Mouse (Mus musculus) spleen, adult 18-20 months (tissue): ENCODE measurements around the gene Best2.

ENCODE experiments used
- DNase-seq, 2 experiments: peaks; one replicate each; pipeline ENCODE4 v3.0.0; 2022; ENCODE audit warnings: mixed read lengths in 2 of 2

Gene Best2

GRCm38 (mm10) chr8:85014431-85014830 is at the start of gene Best2:
Best2 (minus strand) TSS chr8:85014531.
- DNase-seq, result no peak

- DNase-seq, result no peak
Observed at GRCm38 (mm10) chr8:85062603-85063002, 48.3 kb upstream of the Best2 start.

DNA sequence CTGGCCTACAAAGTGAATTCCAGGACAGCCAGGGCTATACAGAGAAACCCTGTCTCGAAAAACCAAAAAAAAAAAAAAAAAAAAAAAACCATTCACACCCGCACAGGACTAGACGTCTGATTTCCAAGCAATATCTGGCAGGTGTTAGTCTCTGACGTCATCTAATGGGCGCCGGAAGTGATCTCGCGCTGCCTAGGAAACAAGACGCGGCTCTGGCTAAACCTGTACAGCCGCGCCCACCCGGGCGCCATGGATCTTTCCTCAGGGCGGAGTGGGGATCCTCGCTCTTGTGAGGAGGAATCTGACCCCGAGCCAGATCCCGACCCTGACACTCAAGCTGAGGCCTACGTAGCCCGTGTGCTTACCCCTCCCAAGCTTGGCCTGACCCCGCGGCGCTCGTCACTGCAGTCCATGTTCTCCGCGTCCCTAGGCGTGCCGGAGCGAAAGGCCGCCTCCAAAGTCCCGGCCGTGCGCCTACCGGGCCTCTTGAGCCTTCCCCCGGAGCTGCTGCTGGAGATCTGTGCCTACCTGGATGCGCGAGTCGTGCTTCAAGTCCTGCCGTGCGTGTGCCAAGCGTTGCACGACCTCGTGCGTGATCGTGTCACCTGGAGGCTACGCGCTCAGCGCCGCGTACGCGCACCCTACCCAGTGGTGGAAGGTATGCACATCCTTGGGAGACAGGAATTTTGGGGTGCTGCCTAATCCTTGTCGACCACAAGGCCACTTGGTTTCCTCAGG is 45.7 kb upstream of the Best2 start, which contains the start of gene Fbxw9:
Gene Fbxw9, plus strand, starts transcription at position 177 of the 738 bp plus-strand sequence.
- peak; percentile 73 to 81 for DNase-seq

DNA sequence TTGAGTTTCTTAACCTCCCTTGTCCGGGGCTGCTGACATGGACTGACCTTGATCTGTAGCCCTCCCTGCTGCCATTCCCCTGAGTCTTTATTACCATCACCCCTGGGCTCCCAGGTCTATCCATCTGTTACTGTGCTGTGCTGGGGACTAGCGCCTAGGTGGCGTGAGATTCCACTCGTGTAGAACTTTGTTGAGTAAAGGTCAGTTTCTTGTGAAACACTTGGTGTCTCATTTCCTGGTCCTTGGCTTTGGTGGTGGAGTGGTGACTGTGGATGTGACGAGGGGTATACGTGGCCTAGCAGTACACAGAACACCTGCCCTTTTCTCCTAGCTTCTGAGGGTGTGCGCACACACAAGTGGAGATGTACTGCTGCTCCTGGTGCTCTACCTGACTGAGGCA is 43.0 kb upstream of the Best2 start:
- no peak for DNase-seq

- DNase-seq, result no peak
Observed at GRCm38 (mm10) chr8:85043619-85044018, 29.3 kb upstream of the Best2 start.

- peak; percentile 32 to 67 for DNase-seq
Observed at GRCm38 (mm10) chr8:85037681-85038531, 23.6 kb upstream of the Best2 start.

GRCm38 (mm10) chr8:85037366-85037680 is 23.0 kb upstream of the Best2 start:
- no peak for DNase-seq

DNA sequence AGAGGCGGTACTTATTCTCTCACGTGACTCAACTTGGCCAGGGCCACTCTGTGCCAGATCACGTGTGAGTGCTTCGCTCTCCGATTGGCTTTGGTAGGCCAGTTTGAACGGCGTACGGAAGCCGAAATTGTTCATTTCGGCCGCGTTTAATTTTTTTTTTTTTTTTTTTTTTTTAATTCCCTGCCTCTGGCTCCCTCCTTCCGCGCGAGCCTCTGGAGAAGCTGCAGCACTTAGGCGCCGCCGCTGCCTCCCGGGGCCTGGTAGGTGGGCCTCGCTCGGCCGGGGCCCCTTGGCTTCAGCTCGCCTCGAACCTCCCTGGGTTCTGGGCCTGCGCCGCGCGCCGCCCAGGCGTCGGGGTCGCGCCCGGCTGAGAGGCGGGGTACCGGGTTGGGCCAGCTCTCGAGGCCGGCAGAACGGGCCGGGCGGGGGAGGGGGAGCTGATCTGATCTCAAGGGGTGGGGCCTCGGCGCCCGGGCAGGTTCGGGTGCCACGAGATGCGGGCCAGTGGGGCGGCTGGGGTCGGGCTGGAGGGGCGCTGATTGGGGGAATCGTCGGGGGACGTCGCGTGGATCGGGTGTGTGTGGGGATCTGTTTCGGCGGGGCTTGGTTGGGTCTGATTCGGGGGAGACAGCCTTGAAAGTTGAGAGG is 22.5 kb upstream of the Best2 start, which contains the start of gene Tnpo2:
Gene Tnpo2, plus strand, starts transcription at position 198 of the 648 bp plus-strand sequence.
- DNase-seq, result peak; percentile 74 to 76

DNA sequence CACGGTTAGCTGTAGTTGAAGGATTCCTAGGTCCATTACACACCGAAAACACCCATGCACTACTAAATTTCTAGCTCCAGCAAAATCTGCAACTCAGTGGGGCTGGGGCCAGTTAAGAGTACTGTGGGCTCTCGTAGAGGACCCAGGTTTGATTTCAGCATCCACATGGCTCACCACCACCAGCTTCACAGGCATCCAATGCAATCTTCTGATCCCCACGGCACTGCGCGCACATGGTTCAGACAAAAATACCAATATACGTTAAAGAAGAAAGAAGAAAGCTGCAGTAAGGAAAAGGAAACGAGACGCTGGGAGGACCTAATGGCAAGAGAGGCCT is 22.0 kb upstream of the Best2 start:
- no peak for DNase-seq

- DNase-seq, result peak in 1 of 2 experiments; percentile 26
Observed at GRCm38 (mm10) chr8:85035728-85036310, 21.5 kb upstream of the Best2 start.

GRCm38 (mm10) chr8:85035165-85035727 is 20.9 kb upstream of the Best2 start:
- DNase-seq, result no peak

- DNase-seq, result peak; percentile 64 to 73
Observed at GRCm38 (mm10) chr8:85034764-85035163, 20.4 kb upstream of the Best2 start.

DNA sequence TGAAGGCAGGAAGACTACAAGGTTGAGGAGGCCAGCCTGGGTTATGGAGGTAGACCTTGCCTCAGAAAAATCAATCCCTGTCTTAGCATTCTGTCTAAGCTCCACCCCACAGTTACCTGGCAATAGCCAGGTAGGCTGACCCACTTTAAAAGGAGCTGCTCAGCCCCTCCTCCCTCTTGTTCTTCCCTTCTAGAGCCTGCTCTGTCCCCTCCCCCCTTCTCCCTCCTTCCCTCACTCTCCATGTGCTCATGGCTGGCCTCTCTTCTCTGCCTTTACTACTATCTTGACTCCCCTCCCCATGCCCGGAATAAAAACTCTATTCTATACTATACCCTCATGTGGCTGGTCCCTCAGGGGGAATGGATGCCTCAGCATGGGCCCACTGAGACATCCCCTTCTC is 19.5 kb upstream of the Best2 start:
- DNase-seq, result no peak

DNA sequence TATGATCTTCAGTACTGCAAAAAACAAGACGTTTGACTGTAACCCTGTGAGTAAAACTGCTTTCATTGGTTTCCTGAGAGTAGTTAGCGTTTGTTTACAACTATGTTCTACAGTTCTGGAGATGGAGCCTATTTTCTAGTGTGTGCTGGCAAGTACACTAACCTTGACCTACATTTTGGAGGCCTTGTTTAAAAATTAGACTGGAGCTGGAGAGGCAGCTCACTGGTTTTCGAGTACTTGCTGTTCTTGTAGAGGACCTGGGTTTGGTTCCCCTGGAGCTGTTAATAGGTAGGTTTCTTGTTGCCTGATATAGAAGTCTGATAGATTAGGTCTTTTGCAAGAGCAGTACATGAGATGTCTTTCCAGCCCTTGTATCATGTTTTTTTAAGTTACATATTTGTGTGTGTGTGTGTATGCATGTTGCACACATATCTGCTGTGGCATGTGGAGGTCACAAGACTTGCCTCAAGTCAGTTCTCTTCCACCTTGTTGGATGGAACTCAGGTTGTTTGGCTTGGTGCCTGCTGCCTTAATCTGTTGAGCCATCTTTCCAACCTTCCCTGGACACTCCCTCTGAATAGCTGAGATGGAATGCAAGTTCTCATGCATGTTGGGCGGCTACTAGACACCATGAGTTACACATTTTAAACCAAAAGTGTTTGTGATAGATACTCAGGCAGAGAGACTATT is 18.4 kb upstream of the Best2 start:
- no peak for DNase-seq

GRCm38 (mm10) chr8:85029271-85029670 is 14.9 kb upstream of the Best2 start:
- no peak for DNase-seq

GRCm38 (mm10) chr8:85027922-85028321 is 13.6 kb upstream of the Best2 start:
- no peak for DNase-seq

DNA sequence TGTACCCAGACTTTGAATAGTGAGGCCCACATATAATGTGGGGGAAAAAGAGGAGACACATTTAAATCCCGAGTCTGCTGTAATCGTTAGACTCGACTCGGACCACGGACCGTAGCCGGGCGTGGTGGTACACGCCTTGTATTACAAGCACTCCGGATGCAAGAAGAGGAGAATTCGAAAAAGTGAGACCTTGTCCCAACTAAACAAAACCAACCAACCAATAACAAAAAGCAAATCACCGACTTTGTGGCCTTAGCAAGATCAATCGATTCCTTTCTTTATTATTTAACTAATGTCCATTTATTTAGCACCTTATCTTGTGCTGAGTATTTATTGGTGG is 13.2 kb upstream of the Best2 start:
- no peak for DNase-seq

GRCm38 (mm10) chr8:85026670-85027515 is 12.6 kb upstream of the Best2 start, which contains the start of gene Trir:
Trir (plus strand) TSS chr8:85026823.
- DNase-seq, result peak; percentile 93 to 94

GRCm38 (mm10) chr8:85025098-85025932 is 11.0 kb upstream of the Best2 start, which contains the start of gene Asna1:
Asna1 (minus strand) TSS chr8:85025281.
- peak; percentile 61 to 76 for DNase-seq

GRCm38 (mm10) chr8:85023846-85024245 is 9.5 kb upstream of the Best2 start:
- no peak for DNase-seq
